Mouse (Mus musculus) kidney, postnatal 14 days (tissue): ENCODE data around the gene Slc17a2.

Source experiments
- DNase-seq: peaks from one replicate; pipeline ENCODE4 v3.0.0; 2022; ENCODE audit warnings: mixed read lengths

Gene Slc17a2

GRCm38 (mm10) chr13:23799405-23799804, 7.4 kb upstream of the Slc17a2 start:
- no peak for DNase-seq

GRCm38 (mm10) chr13:23804532-23804931, 2.3 kb upstream of the Slc17a2 start:
- DNase-seq = no peak

GRCm38 (mm10) chr13:23816148-23816547, 9.4 kb downstream of the Slc17a2 start:
- no peak for DNase-seq

- no peak for DNase-seq
Measured at GRCm38 (mm10) chr13:23820179-23820940, 13.6 kb downstream of the Slc17a2 start.

- DNase-seq = no peak
Measured at GRCm38 (mm10) chr13:23822213-23822612, 15.4 kb downstream of the Slc17a2 start.

- no peak for DNase-seq
Measured at GRCm38 (mm10) chr13:23826606-23827005, 19.8 kb downstream of the Slc17a2 start.

- DNase-seq = peak; percentile 63
Measured at GRCm38 (mm10) chr13:23833053-23833452, 26.3 kb downstream of the Slc17a2 start.

- DNase-seq = no peak
Measured at GRCm38 (mm10) chr13:23834836-23835235, 28.0 kb downstream of the Slc17a2 start.

- no peak for DNase-seq
Measured at GRCm38 (mm10) chr13:23836630-23837029, 29.8 kb downstream of the Slc17a2 start.

- peak; percentile 57 for DNase-seq
Measured at GRCm38 (mm10) chr13:23839308-23839707, 32.5 kb downstream of the Slc17a2 start, which contains the start of gene Slc17a3. Gene Slc17a3, plus strand, starts transcription at chr13:23839434.

- DNase-seq = no peak
Measured at GRCm38 (mm10) chr13:23845851-23846250, 39.1 kb downstream of the Slc17a2 start.

GRCm38 (mm10) chr13:23849299-23849698, 42.5 kb downstream of the Slc17a2 start:
- no peak for DNase-seq

- no peak for DNase-seq
Measured at GRCm38 (mm10) chr13:23856401-23856800, 49.6 kb downstream of the Slc17a2 start.

GRCm38 (mm10) chr13:23861815-23862214, 55.0 kb downstream of the Slc17a2 start:
- DNase-seq = no peak

GRCm38 (mm10) chr13:23864711-23865110, 57.9 kb downstream of the Slc17a2 start:
- DNase-seq = peak; percentile 47

GRCm38 (mm10) chr13:23866086-23866710, 59.4 kb downstream of the Slc17a2 start:
- peak; percentile 24 for DNase-seq

- DNase-seq = peak; percentile 44
Measured at GRCm38 (mm10) chr13:23867000-23867399, 60.2 kb downstream of the Slc17a2 start.

GRCm38 (mm10) chr13:23867405-23867804, 60.6 kb downstream of the Slc17a2 start, which contains the start of gene Slc17a1:
Gene Slc17a1, plus strand, starts transcription at chr13:23867750.
- peak; percentile 29 for DNase-seq

- peak; percentile 49 for DNase-seq
Measured at GRCm38 (mm10) chr13:23868790-23869533, 62.2 kb downstream of the Slc17a2 start.

- DNase-seq = peak; percentile 53
Measured at GRCm38 (mm10) chr13:23869996-23870395, 63.2 kb downstream of the Slc17a2 start.

- no peak for DNase-seq
Measured at GRCm38 (mm10) chr13:23873141-23873540, 66.3 kb downstream of the Slc17a2 start.
